Comparison of ENCODE assay signal across 16 mouse cellular contexts in the genomic region with DNA sequence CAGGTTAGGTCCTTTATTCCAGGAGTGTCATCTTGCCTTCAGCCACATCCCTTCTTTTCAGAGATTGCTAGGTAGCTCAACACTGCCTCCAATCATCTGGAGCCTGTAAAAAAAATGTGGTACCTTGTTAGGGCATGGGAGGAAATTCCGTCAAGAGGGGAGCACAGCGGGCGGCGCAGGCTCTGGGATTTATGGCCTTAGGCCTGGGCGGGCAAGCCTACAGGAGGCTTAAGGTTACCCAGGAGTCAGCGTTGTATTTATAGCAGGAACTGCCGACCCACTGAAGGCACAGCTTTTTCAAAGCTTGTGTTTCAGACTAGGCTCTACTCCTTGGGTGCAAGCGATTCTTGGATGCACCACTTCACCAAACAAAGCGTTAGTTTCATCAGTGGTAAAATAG. TPM values are rescaled to one million over a fixed set of nuclear protein-coding genes. Genes with fewer than 3 reads are reported as not detected.
DNase-seq lines count a peak whose midpoint lies in the region; ATAC-seq and TF ChIP-seq lines count a peak whose summit lies in the region.
"Had no signal": no experiment of that assay in that cellular context is flagged by ENCODE, and none has a peak within 500 bp of the region (broad histone marks: within the 10 kb centered on the region; RNA-seq: fewer than 3 reads in every experiment).

No protein-coding gene starts in this region.

- TF ChIP-seq EP300 in stomach, postnatal 0 days (optimal IDR thresholded peaks at IDR 0.05): no peak

- no peak overlapping the region for H3K9ac ChIP-seq in heart, embryonic 12.5 days
- no peak overlapping the region for H3K9ac ChIP-seq in midbrain, embryonic 14.5 days (replicated peaks; ENCODE audit: low read length)
- no peak overlapping the region for H3K9ac ChIP-seq in stomach, postnatal 0 days (ENCODE audit: low read length)
- H3K9ac ChIP-seq: embryonic facial prominence, embryonic 13.5 days; forebrain, embryonic 13.5 days; hindbrain, embryonic 15.5 days; lung, embryonic 14.5 days had no signal

- no peak for TF ChIP-seq CTCF in stomach, postnatal 0 days (IDR thresholded peaks at IDR 0.05; ENCODE audit: low read depth)

- no peaks in the 10 kb centered on the region for H3K9me3 ChIP-seq in heart, embryonic 12.5 days (replicated peaks)
- H3K9me3 ChIP-seq in midbrain, embryonic 10.5 days (replicated peaks): no peaks in the 10 kb centered on the region
- no peaks in the 10 kb centered on the region for H3K9me3 ChIP-seq in midbrain, embryonic 14.5 days (ENCODE audit: control insufficient read depth, low read length)
- H3K9me3 ChIP-seq in stomach, postnatal 0 days (ENCODE audit: control insufficient read depth, low read length): no peaks in the 10 kb centered on the region
- H3K9me3 ChIP-seq: embryonic facial prominence, embryonic 13.5 days; forebrain, embryonic 13.5 days; hindbrain, embryonic 15.5 days had no signal

- H3K4me3 ChIP-seq in heart, embryonic 12.5 days: no peak overlapping the region
- no peak overlapping the region for H3K4me3 ChIP-seq in midbrain, embryonic 10.5 days
- H3K4me3 ChIP-seq in midbrain, embryonic 14.5 days (replicated peaks; ENCODE audit: low read depth, low read length): no peak overlapping the region
- H3K4me3 ChIP-seq in stomach, postnatal 0 days (ENCODE audit: low read depth, low read length): no peak overlapping the region
- H3K4me3 ChIP-seq: embryonic facial prominence, embryonic 13.5 days; forebrain, embryonic 13.5 days; hindbrain, embryonic 15.5 days had no signal

- intact Hi-C loops in heart, postnatal 36 days (cut with DNase I): no loop called here

- WGBS in heart, embryonic 12.5 days: 65% methylated on average over 9 of the region's 9 CpGs
- 84% methylated on average over 9 of the region's 9 CpGs for WGBS in midbrain, embryonic 10.5 days
- WGBS in midbrain, embryonic 14.5 days: 82% methylated on average over 9 of the region's 9 CpGs
- WGBS in stomach, postnatal 0 days: 58% methylated on average over 9 of the region's 9 CpGs

- H3K36me3 ChIP-seq in heart, embryonic 12.5 days: no peaks in the 10 kb centered on the region
- no peaks in the 10 kb centered on the region for H3K36me3 ChIP-seq in midbrain, embryonic 10.5 days
- no peaks in the 10 kb centered on the region for H3K36me3 ChIP-seq in midbrain, embryonic 14.5 days (ENCODE audit: control insufficient read depth, insufficient read depth, low read length)
- no peaks in the 10 kb centered on the region for H3K36me3 ChIP-seq in stomach, postnatal 0 days (ENCODE audit: control insufficient read depth, insufficient read depth, low read length)
- H3K36me3 ChIP-seq: embryonic facial prominence, embryonic 13.5 days; hindbrain, embryonic 15.5 days had no signal

- H3K27me3 ChIP-seq in heart, embryonic 12.5 days (replicated peaks): no peaks in the 10 kb centered on the region
- no peaks in the 10 kb centered on the region for H3K27me3 ChIP-seq in midbrain, embryonic 10.5 days (ENCODE audit: low read depth, poor library complexity, severe bottlenecking)
- H3K27me3 ChIP-seq in midbrain, embryonic 14.5 days (ENCODE audit: control insufficient read depth, insufficient read depth, low read length): no peaks in the 10 kb centered on the region
- no peaks in the 10 kb centered on the region for H3K27me3 ChIP-seq in stomach, postnatal 0 days (ENCODE audit: control insufficient read depth, insufficient read depth, low read length)
- H3K27me3 ChIP-seq: embryonic facial prominence, embryonic 13.5 days; forebrain, embryonic 13.5 days; hindbrain, embryonic 15.5 days had no signal

- no peak overlapping the region for H3K4me2 ChIP-seq in heart, embryonic 12.5 days
- no peak overlapping the region for H3K4me2 ChIP-seq in midbrain, embryonic 14.5 days (ENCODE audit: low read length)
- no peak overlapping the region for H3K4me2 ChIP-seq in stomach, postnatal 0 days (replicated peaks; ENCODE audit: low read depth)
- H3K4me2 ChIP-seq: embryonic facial prominence, embryonic 13.5 days; forebrain, embryonic 13.5 days; hindbrain, embryonic 15.5 days; lung, embryonic 14.5 days had no signal

- peaks cover 61% of the 10 kb centered on the region for H3K4me1 ChIP-seq in heart, embryonic 12.5 days (replicated peaks)
- peaks cover 40% of the 10 kb centered on the region for H3K4me1 ChIP-seq in midbrain, embryonic 10.5 days
- H3K4me1 ChIP-seq in midbrain, embryonic 14.5 days (ENCODE audit: control insufficient read depth, insufficient read depth, low read length): no peaks in the 10 kb centered on the region
- H3K4me1 ChIP-seq in stomach, postnatal 0 days (replicated peaks; ENCODE audit: control insufficient read depth, insufficient read depth): peaks cover 4% of the 10 kb centered on the region
- H3K4me1 ChIP-seq: forebrain, embryonic 13.5 days had no signal

- peak overlapping the region; percentile 62; the same call in 1 of the 2 replicates for H3K27ac ChIP-seq in heart, embryonic 12.5 days (ENCODE audit: poor library complexity, severe bottlenecking)
- 0 out of 2 replicates have a peak overlapping the region, but pooled peaks have one; percentile 17 for H3K27ac ChIP-seq in midbrain, embryonic 10.5 days (replicated peaks)
- no peak overlapping the region for H3K27ac ChIP-seq in midbrain, embryonic 14.5 days (replicated peaks; ENCODE audit: low read depth, low read length)
- H3K27ac ChIP-seq in stomach, postnatal 0 days (replicated peaks): peak overlapping the region; percentile 97
- H3K27ac ChIP-seq: embryonic facial prominence, embryonic 13.5 days; forebrain, embryonic 13.5 days; hindbrain, embryonic 15.5 days had no signal

- no peak for ATAC-seq in heart, embryonic 12.5 days (ENCODE audit: insufficient number of reproducible peaks, low FRiP score)
- ATAC-seq in midbrain, embryonic 14.5 days (ENCODE audit: low FRiP score, low TSS enrichment): no peak
- ATAC-seq in stomach, postnatal 0 days (ENCODE audit: low FRiP score, low TSS enrichment): no peak
- ATAC-seq: forebrain, embryonic 13.5 days had no signal

- no peak for DNase-seq in heart, postnatal 36 days
- no peak for DNase-seq in midbrain, embryonic 10.5 days (ENCODE audit: low spot score)
- no peak for DNase-seq in midbrain, embryonic 14.5 days
- DNase-seq in kidney, postnatal 14 days: peak; percentile 39
- no peak for DNase-seq in stomach, postnatal 0 days (ENCODE audit: low spot score)
- no peak for DNase-seq in left cerebral cortex, adult 11 months (ENCODE audit: low spot score)
- DNase-seq in right cerebral cortex, adult 18-20 months: no peak
- DNase-seq: cerebellum, adult 18-20 months; lung, embryonic 14.5 days; right cerebral cortex, postnatal 14 days had no signal

RNA-seq across cellular contexts. Expression of gene Eml1, which starts 2.9 kb away (rescaled TPM):
- polyA plus RNA-seq in heart, embryonic 12.5 days (2016; fragmentation: Nextera tagmentation; extraction: Ambion mirVana): 49.5 and 54.6 TPM in 2 replicates
- total RNA-seq in heart, postnatal 36 days (2021): 10 to 100 TPM; 74.3 to 87.1 TPM
- 121 and 123 TPM in 2 replicates for polyA plus RNA-seq in midbrain, embryonic 10.5 days (2016; fragmentation: Nextera tagmentation; extraction: Ambion mirVana)
- polyA plus RNA-seq in midbrain, embryonic 14.5 days (2014; fragmentation: Nextera tagmentation; extraction: Ambion mirVana): 45.2 and 49.3 TPM in 2 replicates
- 53.8 and 54.6 TPM in 2 replicates for polyA plus RNA-seq in stomach, postnatal 0 days (2015; fragmentation: Nextera tagmentation; extraction: Ambion mirVana)
- total RNA-seq: granulocyte monocyte progenitor cell, adult 5-6 weeks had no signal

RNA-seq across cellular contexts. Expression of gene Cyp46a1, which starts 39.4 kb away (rescaled TPM):
- 7.9 and 8.0 TPM in 2 replicates for polyA plus RNA-seq in heart, embryonic 12.5 days (2016; fragmentation: Nextera tagmentation; extraction: Ambion mirVana)
- under 1 TPM; 0.41 to 0.44 TPM for total RNA-seq in heart, postnatal 36 days (2021)
- polyA plus RNA-seq in midbrain, embryonic 10.5 days (2016; fragmentation: Nextera tagmentation; extraction: Ambion mirVana): 17.5 and 19.4 TPM in 2 replicates
- 12.4 and 14.3 TPM in 2 replicates for polyA plus RNA-seq in midbrain, embryonic 14.5 days (2014; fragmentation: Nextera tagmentation; extraction: Ambion mirVana)
- 1.3 and 2.1 TPM in 2 replicates for polyA plus RNA-seq in stomach, postnatal 0 days (2015; fragmentation: Nextera tagmentation; extraction: Ambion mirVana)
- total RNA-seq: granulocyte monocyte progenitor cell, adult 5-6 weeks; megakaryocyte, adult 5-6 weeks had no signal
